Mouse (Mus musculus) stomach, embryonic 15.5 days (tissue): ENCODE results near the gene Xkr7. TPM values are rescaled to one million over a fixed set of nuclear protein-coding genes. Genes with fewer than 3 reads are reported as not detected.

ENCODE experiments used
- ATAC-seq: fragments of 200-750 bp; cut with Nextera tagmentation; 2 replicates; pipeline ENCODE4 v1.8.0; 2017; ENCODE audit warnings: low read depth, moderate number of reproducible peaks, moderate TSS enrichment; ENCODE audit not compliant: insufficient read depth, low FRiP score
- H3K27ac ChIP-seq: fragments of 300-500 bp; sonication (generic); 2 replicates; pipeline ENCODE4 v1.5.1; 2015; ENCODE audit warnings: mild to moderate bottlenecking, inconsistent platforms
- H3K27me3 ChIP-seq: fragments of 300-500 bp; sonication (generic); replicated peaks from 2 replicates; pipeline ENCODE4 v1.6.1; 2015; ENCODE audit warnings: inconsistent platforms
- H3K36me3 ChIP-seq: fragments of 300-500 bp; sonication (generic); 2 replicates; pipeline ENCODE4 v1.6.1; 2015; ENCODE audit warnings: inconsistent platforms
- H3K4me1 ChIP-seq: fragments of 300-500 bp; sonication (generic); 2 replicates; pipeline ENCODE4 v1.6.1; 2015; ENCODE audit warnings: inconsistent platforms
- H3K4me2 ChIP-seq: fragments of 300-500 bp; sonication (generic); 2 replicates; pipeline ENCODE4 v1.6.1; 2015; ENCODE audit warnings: mild to moderate bottlenecking, inconsistent platforms
- H3K4me3 ChIP-seq: fragments of 300-500 bp; sonication (generic); replicated peaks from 2 replicates; pipeline ENCODE4 v1.5.1; 2015; ENCODE audit warnings: inconsistent platforms
- H3K9ac ChIP-seq: fragments of 300-500 bp; sonication (generic); 2 replicates; pipeline ENCODE4 v1.6.1; 2015; ENCODE audit warnings: inconsistent platforms
- H3K9me3 ChIP-seq: fragments of 300-500 bp; sonication (generic); 2 replicates; pipeline ENCODE4 v1.6.1; 2016; ENCODE audit warnings: inconsistent platforms
- WGBS: fragments of 180-500 bp; shearing (Covaris S2); methylation state at CpG from one replicate; pipeline ENCODE4 v1.1.7; 2015; 5-methylcytosine and 5-hydroxymethylcytosine counted together
- polyA plus RNA-seq: library from polyadenylated mRNA; unstranded; fragments of >200 nt; fragmentation: Nextera tagmentation; extraction: Ambion mirVana; gene quantifications from 2 replicates; pipeline ENCODE4 v1.2.1, GENCODE M21; 2015

The Xkr7 gene
- polyA plus RNA-seq, 1 experiment from 2014 or later, result 0.09 TPM

DNA sequence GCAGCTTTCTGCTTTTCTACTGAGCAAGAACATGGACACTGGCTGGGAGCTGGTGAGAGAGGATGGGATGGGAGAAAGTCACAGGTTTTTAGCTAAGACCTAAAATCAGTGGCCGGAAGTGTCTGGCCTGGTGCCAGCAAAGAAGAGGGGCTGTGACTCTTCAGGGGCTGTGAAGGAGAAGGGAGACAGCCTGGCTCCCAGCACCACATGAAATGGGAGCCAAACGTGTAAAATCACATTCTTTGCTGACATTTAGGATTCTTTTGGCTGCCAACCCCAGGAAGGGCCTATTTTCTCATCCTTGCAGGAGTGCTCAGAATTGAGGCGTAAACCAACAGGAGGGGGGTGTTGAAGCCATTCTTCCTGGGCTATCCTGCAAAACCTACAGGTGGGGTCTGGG lies 12.2 kb downstream of the Xkr7 start:
- Histone ChIP-seq H3K4me2 (no peak overlapping the region), H3K4me3 (no peak overlapping the region), H3K4me1 (no peaks in the 10 kb centered on the region), H3K9ac (no peak overlapping the region), H3K36me3 (no peaks in the 10 kb centered on the region), H3K27me3 (no peaks in the 10 kb centered on the region), H3K9me3 (no peaks in the 10 kb centered on the region), H3K27ac (no peak overlapping the region)
- ATAC-seq, result no peak
- WGBS, result 35% methylated on average over 3 of the region's 3 CpGs

DNA sequence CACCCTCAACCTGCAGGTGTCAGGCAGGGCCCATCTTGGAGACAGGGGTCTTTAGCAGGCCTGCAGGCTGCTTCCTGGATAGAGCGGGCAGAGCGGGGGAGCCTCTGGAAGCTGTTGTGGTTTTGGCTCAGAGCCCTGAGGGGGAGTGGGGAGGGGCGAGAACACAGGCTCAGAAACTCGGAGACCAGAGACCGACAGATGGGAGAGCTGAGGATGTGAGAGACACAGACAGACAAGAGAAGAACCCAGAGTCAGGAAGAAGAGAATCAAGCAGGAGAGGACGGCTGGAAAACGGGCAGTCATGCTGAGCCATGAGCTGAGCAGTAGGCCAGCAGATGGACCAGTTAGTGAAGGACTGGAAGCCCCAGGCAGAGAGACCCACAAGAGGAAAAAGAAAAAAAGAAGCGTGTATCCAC lies 14.2 kb downstream of the Xkr7 start:
- no peaks in the 10 kb centered on the region for H3K9me3 ChIP-seq
- H3K27me3 ChIP-seq, result 0 out of 2 replicates have a peak, but pooled peaks cover 2% of the 10 kb centered on the region
- no peaks in the 10 kb centered on the region for H3K4me1 ChIP-seq
- no peak overlapping the region for H3K27ac ChIP-seq
- no peak overlapping the region for H3K4me3 ChIP-seq
- ATAC-seq, result no peak; the same call in 1 of the 2 replicates
- no peaks in the 10 kb centered on the region for H3K36me3 ChIP-seq
- WGBS, result 28% methylated on average over 8 of the region's 8 CpGs
- H3K9ac ChIP-seq, result no peak overlapping the region
- no peak overlapping the region for H3K4me2 ChIP-seq

- Histone ChIP-seq H3K36me3 (no peaks in the 10 kb centered on the region), H3K27me3 (peaks cover 22% of the 10 kb centered on the region), H3K9me3 (no peaks in the 10 kb centered on the region), H3K4me3 (no peak overlapping the region), H3K27ac (no peak overlapping the region), H3K4me1 (no peaks in the 10 kb centered on the region), H3K4me2 (no peak overlapping the region), H3K9ac (no peak overlapping the region)
- WGBS, result 38% methylated on average over 17 of the region's 17 CpGs
- ATAC-seq, result no peak
Measured at GRCm38 (mm10) chr2:153047828-153048465, 16.3 kb downstream of the Xkr7 start.

DNA sequence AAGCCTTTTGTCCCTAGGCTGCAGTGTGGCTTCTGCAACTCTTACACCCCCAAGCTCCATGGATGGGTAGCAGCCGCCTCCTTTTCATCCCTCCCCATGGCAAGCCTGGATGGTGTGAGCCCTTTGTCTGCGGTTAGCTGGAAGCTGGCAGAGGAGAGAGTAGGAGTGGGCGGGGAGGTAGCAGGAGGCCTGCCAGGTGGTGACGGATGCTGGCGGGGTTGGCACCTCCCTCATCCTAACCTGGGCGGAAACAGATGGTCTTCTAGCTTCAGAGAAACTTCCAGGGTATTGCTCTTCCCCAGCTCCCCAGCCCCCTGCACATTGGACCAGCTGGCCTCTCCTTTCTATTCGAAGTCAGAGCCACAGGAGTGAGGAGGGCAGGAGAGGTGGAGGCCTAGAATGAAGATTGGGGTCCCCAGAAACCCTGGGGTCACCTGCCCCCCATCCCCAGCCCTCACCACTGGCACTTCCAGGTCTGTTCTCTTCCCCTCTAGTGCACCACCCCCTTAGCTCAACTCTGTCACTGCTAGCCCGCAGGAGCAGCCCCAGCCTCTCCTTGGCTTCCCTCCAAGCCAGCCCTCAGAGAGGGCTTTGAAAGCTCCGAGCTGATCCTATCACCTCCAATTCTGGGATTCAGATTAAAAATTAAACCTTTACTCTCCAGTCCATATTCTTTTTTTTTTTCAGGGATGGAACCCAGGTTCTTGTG lies 17.8 kb downstream of the Xkr7 start:
- no peak for ATAC-seq
- no peak overlapping the region for H3K27ac ChIP-seq
- no peaks in the 10 kb centered on the region for H3K36me3 ChIP-seq
- no peak overlapping the region for H3K4me3 ChIP-seq
- no peak overlapping the region for H3K4me2 ChIP-seq
- H3K9ac ChIP-seq, result no peak overlapping the region
- peaks cover 27% of the 10 kb centered on the region for H3K27me3 ChIP-seq
- H3K4me1 ChIP-seq, result no peaks in the 10 kb centered on the region
- WGBS, result 27% methylated on average over 9 of the region's 9 CpGs
- H3K9me3 ChIP-seq, result no peaks in the 10 kb centered on the region

- H3K27ac ChIP-seq, result no peak overlapping the region
- 79% methylated on average over 4 of the region's 4 CpGs for WGBS
Measured at GRCm38 (mm10) chr2:153049997-153050358, 18.3 kb downstream of the Xkr7 start.

DNA sequence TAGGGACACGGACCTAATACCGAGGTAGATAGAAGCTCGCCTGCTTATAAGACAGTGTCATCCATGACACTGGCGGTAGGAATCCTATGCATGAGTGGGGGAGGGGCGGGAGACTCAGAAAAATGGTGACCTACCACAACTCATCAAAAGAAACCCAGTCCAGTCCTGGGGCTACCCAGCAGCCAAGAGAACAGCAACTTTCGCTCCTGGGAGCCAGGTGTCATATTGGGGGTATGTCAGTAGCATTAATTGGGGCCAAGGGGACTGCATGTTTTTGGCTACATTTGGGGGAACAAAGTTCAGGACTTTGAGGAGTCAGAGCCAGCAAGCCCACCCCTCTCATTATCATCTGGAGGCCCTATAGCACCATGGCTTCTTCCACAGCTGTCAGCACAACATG lies 19.4 kb downstream of the Xkr7 start:
- Histone ChIP-seq H3K27me3 (peaks cover 27% of the 10 kb centered on the region), H3K9ac (no peak overlapping the region), H3K4me1 (no peaks in the 10 kb centered on the region), H3K4me2 (no peak overlapping the region), H3K36me3 (no peaks in the 10 kb centered on the region), H3K9me3 (no peaks in the 10 kb centered on the region), H3K27ac (no peak overlapping the region), H3K4me3 (no peak overlapping the region)
- WGBS, result 76% methylated on average over 6 of the region's 6 CpGs
- no peak for ATAC-seq

More at GRCm38 (mm10) chr2:153049997-153050358, 18.3 kb downstream of the Xkr7 start:
- H3K36me3 ChIP-seq, result no peaks in the 10 kb centered on the region
- peaks cover 27% of the 10 kb centered on the region for H3K27me3 ChIP-seq
- no peak overlapping the region for H3K4me3 ChIP-seq
- ATAC-seq, result no peak
- no peaks in the 10 kb centered on the region for H3K4me1 ChIP-seq
- H3K4me2 ChIP-seq, result no peak overlapping the region
- no peaks in the 10 kb centered on the region for H3K9me3 ChIP-seq
- no peak overlapping the region for H3K9ac ChIP-seq

- Histone ChIP-seq H3K4me1 (no peaks in the 10 kb centered on the region), H3K36me3 (no peaks in the 10 kb centered on the region), H3K9me3 (no peaks in the 10 kb centered on the region), H3K4me2 (no peak overlapping the region), H3K27me3 (peaks cover 27% of the 10 kb centered on the region), H3K27ac (no peak overlapping the region), H3K4me3 (no peak overlapping the region), H3K9ac (no peak overlapping the region)
- 71% methylated on average over 9 of the region's 9 CpGs for WGBS
- ATAC-seq, result no peak
Measured at GRCm38 (mm10) chr2:153051537-153051936, 19.9 kb downstream of the Xkr7 start.

DNA sequence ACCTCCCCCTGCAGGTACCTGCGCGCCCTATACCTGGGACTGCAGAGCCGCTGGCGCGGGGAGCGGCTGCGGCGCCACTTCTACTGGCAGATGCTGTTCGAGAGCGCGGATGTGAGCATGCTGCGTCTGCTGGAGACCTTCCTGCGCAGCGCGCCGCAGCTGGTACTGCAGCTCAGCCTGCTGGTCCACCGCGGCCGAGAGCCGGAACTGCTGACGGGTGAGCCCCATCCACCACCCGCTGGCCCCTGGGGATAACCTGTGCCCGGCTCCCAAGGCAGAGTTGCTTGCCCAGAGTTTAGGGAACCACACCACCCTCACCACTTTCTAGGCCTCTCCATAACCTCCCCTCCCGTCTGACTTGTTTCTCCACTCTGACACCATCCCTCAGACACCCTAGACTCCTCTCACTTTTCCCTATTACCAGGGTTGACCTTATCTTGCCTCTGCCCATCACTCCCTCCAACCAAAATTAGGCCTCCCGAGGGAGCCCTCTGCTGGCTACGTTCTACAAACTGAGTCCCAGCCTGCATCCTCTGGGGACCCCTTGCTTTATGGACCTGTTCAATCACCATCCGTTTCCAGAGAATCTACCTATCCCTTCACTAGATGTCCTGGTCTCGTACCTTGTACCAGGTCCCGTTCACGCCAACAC lies 21.2 kb downstream of the Xkr7 start:
- no peak for ATAC-seq
- 10% methylated on average over 30 of the region's 30 CpGs for WGBS
- no peak overlapping the region for H3K9ac ChIP-seq
- H3K4me1 ChIP-seq, result no peaks in the 10 kb centered on the region
- no peak overlapping the region for H3K27ac ChIP-seq
- H3K9me3 ChIP-seq, result no peaks in the 10 kb centered on the region
- H3K4me2 ChIP-seq, result no peak overlapping the region
- H3K4me3 ChIP-seq, result no peak overlapping the region
- H3K36me3 ChIP-seq, result no peaks in the 10 kb centered on the region
- H3K27me3 ChIP-seq, result peaks cover 27% of the 10 kb centered on the region

DNA sequence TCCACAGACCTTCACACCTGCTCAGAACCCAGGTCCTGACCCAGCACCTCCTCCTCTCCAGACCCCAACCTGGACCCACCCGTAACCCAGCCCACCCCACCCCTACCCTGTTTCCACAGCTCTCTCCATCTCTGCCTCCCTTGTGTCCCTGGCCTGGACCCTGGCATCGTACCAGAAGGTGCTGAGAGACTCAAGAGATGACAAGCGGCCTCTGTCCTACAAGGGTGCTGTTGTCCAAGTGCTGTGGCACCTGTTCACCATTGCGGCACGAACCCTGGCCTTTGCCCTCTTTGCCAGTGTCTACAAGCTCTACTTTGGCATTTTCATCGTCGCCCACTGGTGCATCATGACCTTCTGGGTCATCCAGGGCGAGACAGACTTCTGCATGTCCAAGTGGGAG lies 22.2 kb downstream of the Xkr7 start:
- Histone ChIP-seq H3K9me3 (no peaks in the 10 kb centered on the region), H3K27ac (no peak overlapping the region), H3K4me3 (no peak overlapping the region), H3K36me3 (no peaks in the 10 kb centered on the region), H3K9ac (no peak overlapping the region), H3K4me1 (no peaks in the 10 kb centered on the region), H3K4me2 (no peak overlapping the region), H3K27me3 (peaks cover 27% of the 10 kb centered on the region)
- 83% methylated on average over 8 of the region's 8 CpGs for WGBS
- no peak for ATAC-seq

DNA sequence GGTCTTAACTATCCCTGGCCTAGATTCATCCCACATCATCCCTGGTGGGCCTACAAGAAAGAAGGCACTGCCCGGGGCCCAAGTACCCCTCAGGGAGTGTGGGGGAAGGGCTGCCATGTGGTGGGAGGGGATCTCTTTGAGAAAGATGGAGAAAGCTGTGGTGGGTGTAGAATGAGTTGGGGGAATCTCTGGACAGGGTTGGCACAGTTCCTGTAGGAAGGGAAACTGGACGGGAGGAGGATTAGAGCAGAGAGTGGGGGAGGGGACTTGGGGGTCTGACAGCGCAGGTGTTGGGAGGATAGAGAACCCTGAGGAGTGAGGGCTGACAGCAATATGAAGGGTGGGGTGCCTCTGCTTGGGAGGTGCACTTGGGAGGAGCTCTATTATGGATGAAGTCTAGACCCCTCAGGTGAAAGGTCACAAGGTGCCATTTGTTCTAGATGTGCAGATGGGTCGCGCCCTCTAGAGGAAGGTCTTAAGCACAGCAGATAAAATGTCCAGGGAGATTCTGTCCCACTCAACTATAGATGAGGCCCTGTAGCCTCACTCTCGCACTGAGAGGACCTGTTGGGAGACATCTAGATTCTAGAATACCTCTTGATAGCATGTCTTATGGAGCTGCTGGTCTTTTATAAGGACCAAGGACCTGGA lies 23.7 kb downstream of the Xkr7 start:
- Histone ChIP-seq H3K4me1 (no peaks in the 10 kb centered on the region), H3K4me3 (no peak overlapping the region), H3K9ac (no peak overlapping the region), H3K27ac (no peak overlapping the region), H3K36me3 (no peaks in the 10 kb centered on the region), H3K9me3 (no peaks in the 10 kb centered on the region), H3K27me3 (peaks cover 27% of the 10 kb centered on the region), H3K4me2 (no peak overlapping the region)
- 55% methylated on average over 6 of the region's 6 CpGs for WGBS
- no peak for ATAC-seq

DNA sequence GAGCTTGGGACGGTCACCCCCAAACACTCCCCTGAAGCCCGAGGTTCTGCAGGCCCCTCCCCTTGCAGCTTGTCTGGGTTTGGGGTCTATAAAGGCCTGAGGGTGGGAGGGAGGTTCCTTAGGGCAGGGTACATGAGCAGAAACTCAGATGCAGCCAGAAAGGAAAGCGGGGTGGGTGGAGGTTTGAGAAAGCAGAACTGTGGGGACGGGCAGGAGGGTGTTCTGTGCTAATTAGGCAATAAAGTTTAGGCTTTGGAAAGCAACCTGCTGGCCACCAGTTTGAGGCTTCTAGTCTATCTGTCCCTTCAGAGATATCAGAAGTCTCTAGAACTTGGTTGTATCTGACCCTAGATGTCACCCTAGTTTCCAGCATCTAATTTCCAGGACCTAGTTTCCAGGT lies 26.7 kb downstream of the Xkr7 start:
- H3K9me3 ChIP-seq, result no peaks in the 10 kb centered on the region
- H3K27ac ChIP-seq, result no peak overlapping the region
- no peak overlapping the region for H3K4me3 ChIP-seq
- H3K9ac ChIP-seq, result no peak overlapping the region
- no peak for ATAC-seq
- no peaks in the 10 kb centered on the region for H3K4me1 ChIP-seq
- H3K4me2 ChIP-seq, result no peak overlapping the region
- H3K36me3 ChIP-seq, result no peaks in the 10 kb centered on the region
- 71% methylated on average over 4 of the region's 4 CpGs for WGBS
- peaks cover 1% of the 10 kb centered on the region; the same call in 1 of the 2 replicates for H3K27me3 ChIP-seq

- ATAC-seq, result no peak
- Histone ChIP-seq H3K36me3 (no peaks in the 10 kb centered on the region), H3K4me2 (no peak overlapping the region), H3K9me3 (no peaks in the 10 kb centered on the region), H3K27ac (no peak overlapping the region), H3K4me3 (no peak overlapping the region), H3K27me3 (no peaks in the 10 kb centered on the region), H3K4me1 (no peaks in the 10 kb centered on the region), H3K9ac (no peak overlapping the region)
- WGBS, result 75% methylated on average over 7 of the region's 7 CpGs
Measured at GRCm38 (mm10) chr2:153060216-153060615, 28.6 kb downstream of the Xkr7 start.
